Mouse (Mus musculus) v-Abl transformed pro-B cells (cell line): ENCODE results near the gene Rab30.
"Not testable (repeated sequence)": the region's sequence is repeated elsewhere in the genome, so short reads cannot be mapped to it uniquely, and the experiment has no call there.

Experiments
- in situ Hi-C, 2 experiments: fragments of 400-800 bp; cut with MboI; formaldehyde crosslinking; loops; one replicate each; pipeline ENCODE4 v1.15.1; 2025; ENCODE audit not compliant: unreplicated experiment in 2 of 2

Rab30 gene

GRCm38 (mm10) chr7:92742341-92742741 is 938 bp downstream of the Rab30 start:
- in situ Hi-C loops, result loop anchor here in 1 of 2 experiments (10.0 kb wide), 1 partner anchor 108 kb away; the partner anchor contains the start of gene Ankrd42

- in situ Hi-C loops, result loop anchor here in 1 of 2 experiments (10.0 kb wide), 1 partner anchor 108 kb away; the partner anchor contains the start of gene Ankrd42
Observed at GRCm38 (mm10) chr7:92742774-92743173, 1.4 kb downstream of the Rab30 start.

GRCm38 (mm10) chr7:92743325-92743724 is 1.9 kb downstream of the Rab30 start:
- in situ Hi-C loops, result loop anchor here in 1 of 2 experiments (10.0 kb wide), 1 partner anchor 109 kb away; the partner anchor contains the start of gene Ankrd42

DNA sequence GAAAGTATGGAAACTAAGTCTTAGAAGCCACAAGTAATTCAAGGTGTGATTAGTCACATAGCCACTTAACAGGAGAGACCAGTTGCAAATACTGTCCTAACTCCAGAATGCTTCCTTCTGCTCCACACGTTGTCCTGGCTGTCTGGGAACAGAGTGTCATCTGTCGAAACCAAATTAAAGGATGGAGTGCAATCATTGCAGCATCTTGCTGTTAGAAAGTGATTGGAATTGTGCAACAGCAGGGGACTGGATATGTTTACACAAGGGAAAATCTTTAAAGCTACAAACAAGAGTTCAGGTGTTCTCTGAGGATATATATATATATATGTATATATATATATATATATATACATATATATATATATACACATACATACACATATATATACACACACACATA is 9.0 kb downstream of the Rab30 start:
- in situ Hi-C loops, result no loop called here

DNA sequence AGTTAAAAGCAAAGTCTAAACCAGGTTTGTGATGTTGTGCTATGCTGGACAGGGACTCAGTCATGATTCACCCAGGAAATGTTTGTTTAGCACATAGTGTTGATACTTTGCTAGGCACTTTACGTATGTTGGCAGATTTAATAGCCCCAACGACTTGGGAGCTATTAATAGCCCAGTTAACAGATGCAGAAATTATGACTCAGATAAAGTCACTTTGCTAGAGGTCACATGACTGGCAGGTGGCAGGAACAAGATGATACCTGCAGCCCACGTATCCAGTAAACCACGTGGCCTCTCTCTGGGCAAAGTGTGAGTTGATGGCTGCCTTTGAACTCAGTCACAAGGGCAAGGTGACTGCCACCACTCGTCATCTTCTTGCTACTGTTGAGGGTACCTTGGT is 16.7 kb downstream of the Rab30 start:
- in situ Hi-C loops, result no loop called here

DNA sequence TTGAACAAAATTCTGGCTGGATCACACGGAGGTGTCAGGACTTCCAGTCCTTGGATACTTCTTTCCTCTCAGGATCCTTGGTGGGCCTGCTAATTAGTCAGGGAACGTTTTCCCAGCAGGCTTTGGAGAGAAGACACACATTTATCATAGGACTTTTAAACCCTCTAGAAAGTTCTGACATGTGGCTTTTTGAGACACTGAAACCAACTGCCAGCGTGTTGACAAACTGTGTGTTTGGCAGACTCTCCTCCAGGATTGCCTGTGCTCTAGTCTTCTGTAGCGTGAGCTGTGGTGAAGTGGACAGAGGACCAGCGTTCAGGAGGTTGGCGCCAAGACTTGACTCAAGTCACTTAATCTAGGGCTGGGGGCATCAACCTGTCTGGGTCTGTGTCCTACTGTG is 19.2 kb downstream of the Rab30 start:
- in situ Hi-C loops, result no loop called here

- in situ Hi-C loops, result no loop called here
Observed at GRCm38 (mm10) chr7:92761161-92761560, 19.8 kb downstream of the Rab30 start.

DNA sequence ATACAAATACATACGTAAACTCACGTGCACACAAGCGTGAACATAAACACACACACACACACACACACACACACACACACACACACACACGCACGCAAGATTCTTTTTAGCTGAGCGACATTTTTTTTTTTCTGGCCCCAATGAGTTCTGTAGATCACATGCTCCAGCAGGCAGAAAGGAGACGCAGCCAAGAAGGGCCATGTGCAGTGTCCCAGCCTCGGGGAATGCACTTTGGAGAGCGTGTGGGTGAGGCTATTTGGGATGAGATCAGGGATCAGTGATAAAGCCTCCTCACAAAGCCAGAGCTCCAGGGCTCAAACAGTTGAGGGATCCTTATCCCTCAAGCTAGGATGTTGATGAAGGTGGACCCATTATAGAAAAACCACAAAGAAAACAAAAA is 24.0 kb downstream of the Rab30 start:
- in situ Hi-C loops, result no loop called here

GRCm38 (mm10) chr7:92766096-92767090 is 25.0 kb downstream of the Rab30 start:
- in situ Hi-C loops, result no loop called here

- in situ Hi-C loops, result not testable (repeated sequence)
Observed at GRCm38 (mm10) chr7:92768116-92768515, 26.7 kb downstream of the Rab30 start.

DNA sequence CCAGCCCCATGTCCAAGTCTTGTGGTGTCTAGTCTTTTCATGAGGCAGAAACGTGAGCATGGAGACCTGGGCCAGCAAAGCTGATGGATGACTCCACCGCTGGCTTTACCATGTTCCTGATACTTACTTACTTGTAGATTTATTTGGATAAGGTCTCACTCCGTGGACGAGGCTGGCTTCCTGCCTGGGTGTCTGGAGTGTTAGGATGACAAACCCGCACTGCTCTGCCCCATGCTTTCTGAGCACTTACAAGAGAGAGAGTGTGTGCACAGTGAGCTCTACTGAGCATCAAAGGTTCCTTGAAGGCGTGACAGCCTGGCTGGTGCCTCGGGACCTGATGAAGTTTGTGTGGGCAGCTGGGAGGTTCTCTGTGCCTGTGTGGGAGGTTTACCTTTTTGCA is 27.5 kb downstream of the Rab30 start:
- in situ Hi-C loops, result no loop called here

- in situ Hi-C loops, result no loop called here
Observed at GRCm38 (mm10) chr7:92773006-92773405, 31.6 kb downstream of the Rab30 start.

DNA sequence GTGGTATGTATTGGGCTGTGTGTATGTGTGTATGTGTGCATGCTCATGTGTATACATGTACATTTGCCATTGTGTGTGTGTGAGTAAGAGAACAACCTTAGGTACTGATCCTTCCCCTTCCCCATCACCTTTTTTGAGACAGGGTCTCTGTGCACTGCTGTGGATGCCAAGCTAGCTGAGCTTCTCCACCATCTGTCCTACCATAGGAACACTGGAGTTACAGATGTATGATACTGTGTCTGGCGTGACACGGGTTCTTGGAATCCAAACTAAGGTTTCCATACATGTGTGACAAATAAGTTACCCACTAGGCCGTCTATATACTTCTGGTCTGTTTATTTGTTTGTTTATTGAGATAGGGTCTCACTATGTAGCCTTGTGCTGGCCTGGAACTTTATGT is 32.2 kb downstream of the Rab30 start:
- in situ Hi-C loops, result no loop called here

- in situ Hi-C loops, result no loop called here
Observed at GRCm38 (mm10) chr7:92774741-92775140, 33.3 kb downstream of the Rab30 start.

DNA sequence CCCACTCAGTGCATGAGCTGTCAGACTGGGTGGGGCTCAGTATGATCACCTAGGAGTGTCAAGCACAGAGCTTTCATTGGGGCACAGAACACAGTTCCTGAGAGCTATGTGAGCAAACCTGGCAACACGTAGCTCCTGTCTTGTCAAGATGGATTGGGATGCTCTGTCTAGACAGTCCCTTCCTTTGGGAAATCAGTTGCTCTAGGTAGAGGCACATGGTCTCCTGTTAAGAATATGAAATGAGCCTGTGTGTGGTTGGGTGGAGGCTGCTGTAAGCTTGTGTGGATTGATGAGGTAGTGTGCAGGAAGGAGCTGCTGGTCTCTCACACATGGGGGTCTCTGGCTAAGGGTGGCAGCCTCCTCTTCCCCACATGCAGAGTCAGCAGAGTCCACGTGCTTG is 34.3 kb downstream of the Rab30 start:
- in situ Hi-C loops, result no loop called here

DNA sequence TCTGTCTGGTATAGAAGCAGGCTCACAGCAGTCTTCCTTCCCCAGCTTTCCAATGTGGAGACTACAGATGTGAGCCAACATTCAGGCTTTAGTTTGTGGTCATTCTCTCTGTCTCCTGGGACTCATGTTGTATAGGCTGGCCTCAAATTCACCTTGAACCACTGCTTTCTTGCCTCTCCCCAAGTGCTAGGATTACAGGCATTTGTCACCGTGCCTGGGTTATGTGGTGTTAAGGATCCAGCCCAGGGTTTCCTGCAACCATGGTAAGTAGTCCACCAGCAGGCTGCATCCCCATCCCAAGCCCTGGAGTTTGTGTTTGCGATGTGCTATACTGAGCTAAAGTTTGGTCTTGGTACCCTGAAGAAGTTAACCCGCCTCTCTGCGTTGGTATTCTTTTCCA is 35.2 kb downstream of the Rab30 start:
- in situ Hi-C loops, result no loop called here

DNA sequence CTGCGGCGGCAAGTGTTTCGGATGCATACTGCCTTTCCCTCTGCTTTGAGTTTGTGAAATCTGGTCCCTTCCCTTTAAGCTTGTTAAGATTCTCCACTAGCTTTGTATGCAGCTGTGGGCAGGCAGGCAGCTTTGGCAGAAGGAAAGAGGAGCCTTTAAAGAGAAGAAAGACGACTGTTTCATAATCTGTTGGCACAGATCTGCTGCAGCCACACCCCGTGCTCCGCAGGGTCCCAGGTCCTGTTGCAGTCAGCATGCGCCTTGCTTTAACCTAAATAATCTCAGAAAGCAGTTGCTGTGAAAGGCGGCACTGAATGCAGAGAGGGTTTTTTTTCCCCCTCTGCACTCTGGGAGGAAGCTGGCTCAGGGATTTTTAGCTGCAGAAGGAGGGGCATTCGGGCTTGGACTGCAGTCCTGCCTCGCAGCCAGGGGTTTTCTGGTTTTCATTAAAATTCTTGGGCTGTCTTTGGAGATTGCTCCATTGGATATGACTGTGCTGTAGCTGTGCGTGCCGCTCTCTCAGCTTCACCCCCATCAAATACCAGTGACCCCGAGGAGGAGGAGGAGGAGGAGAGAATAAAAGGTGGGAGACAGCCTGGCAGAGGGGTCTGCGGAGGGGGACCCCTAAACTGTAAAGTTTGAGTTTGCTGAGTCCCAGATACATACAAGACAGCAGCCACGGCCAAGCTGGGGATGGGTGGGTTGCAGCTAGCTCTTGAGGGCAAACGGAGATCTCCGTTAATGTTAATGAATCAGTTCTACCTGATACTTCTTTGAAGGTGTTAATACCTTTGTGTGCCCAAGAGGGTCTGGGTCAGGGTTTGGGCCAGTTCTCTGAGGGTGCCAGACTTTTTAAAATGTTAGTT is 35.9 kb downstream of the Rab30 start:
- in situ Hi-C loops, result no loop called here

DNA sequence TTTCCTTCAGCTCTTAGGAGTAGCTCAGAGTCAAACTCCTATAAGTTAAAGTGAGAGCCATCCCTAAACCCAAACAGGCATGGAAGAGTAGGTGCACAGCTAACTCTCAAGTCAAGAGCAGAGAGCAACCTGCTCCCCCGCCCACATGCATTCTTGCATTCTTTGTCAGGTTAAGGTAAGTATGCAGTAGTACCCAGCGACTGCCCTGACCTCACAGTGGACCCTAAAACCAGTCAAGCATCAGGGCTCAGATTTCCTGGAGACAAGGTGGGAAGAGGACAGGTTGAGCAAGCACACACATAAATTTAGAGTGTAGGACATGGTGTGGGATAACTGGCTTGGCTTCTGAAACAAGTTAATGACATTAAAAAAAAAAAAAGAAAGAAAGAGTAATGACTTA is 37.7 kb downstream of the Rab30 start:
- in situ Hi-C loops, result no loop called here

- in situ Hi-C loops, result no loop called here
Observed at GRCm38 (mm10) chr7:92781361-92781760, 40.0 kb downstream of the Rab30 start.

- in situ Hi-C loops, result no loop called here
Observed at GRCm38 (mm10) chr7:92781948-92782347, 40.5 kb downstream of the Rab30 start.

DNA sequence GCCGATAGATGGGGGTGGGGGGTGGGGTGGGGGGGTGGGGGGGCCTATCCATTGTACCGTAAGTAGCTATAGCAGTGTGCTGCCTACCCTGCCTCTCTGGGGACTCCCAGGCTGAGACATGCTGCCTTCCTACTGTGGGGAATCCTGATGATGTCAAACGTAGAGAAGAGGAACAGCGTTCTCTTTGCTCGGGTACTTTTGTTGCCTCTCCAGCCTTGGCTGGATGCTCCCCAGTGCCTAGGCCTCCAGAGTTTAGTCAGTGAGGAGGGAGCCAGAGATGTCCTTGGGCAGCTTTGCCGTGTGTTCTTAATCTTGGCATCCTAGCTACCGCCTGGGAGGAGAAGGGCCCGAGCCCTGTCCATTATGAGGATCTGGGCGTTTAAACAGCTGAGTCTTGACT is 41.1 kb downstream of the Rab30 start:
- in situ Hi-C loops, result no loop called here
